Comparison of ENCODE assay signal across 9 mouse cellular contexts in genomic region chr11:110997211-110997610, GRCm38 (mm10). TPM values are rescaled to one million over a fixed set of nuclear protein-coding genes. Genes with fewer than 3 reads are reported as not detected.
DNase-seq lines count a peak whose midpoint lies in the region; ATAC-seq lines count a peak whose summit lies in the region.
"Had no signal": no experiment of that assay in that cellular context is flagged by ENCODE, and none has a peak within 500 bp of the region (broad histone marks: within the 10 kb centered on the region; RNA-seq: fewer than 3 reads in every experiment).

No protein-coding gene starts in this region.

- H3K27ac ChIP-seq in midbrain, embryonic 10.5 days (replicated peaks): 0 out of 2 replicates have a peak overlapping the region, but pooled peaks have one; percentile 33
- no peak overlapping the region for H3K27ac ChIP-seq in midbrain, embryonic 13.5 days
- H3K27ac ChIP-seq: midbrain, embryonic 12.5 days had no signal

- H3K4me2 ChIP-seq in midbrain, embryonic 13.5 days (replicated peaks): no peak overlapping the region
- H3K4me2 ChIP-seq: midbrain, embryonic 12.5 days had no signal

- intact Hi-C loops in left cerebral cortex, postnatal 4 days (cut with DNase I): no loop called here

- H3K27me3 ChIP-seq in midbrain, embryonic 10.5 days (ENCODE audit: low read depth, poor library complexity, severe bottlenecking): no peaks in the 10 kb centered on the region
- no peaks in the 10 kb centered on the region for H3K27me3 ChIP-seq in midbrain, embryonic 13.5 days
- H3K27me3 ChIP-seq: midbrain, embryonic 12.5 days had no signal

- no peak overlapping the region for H3K9ac ChIP-seq in midbrain, embryonic 13.5 days (replicated peaks)
- H3K9ac ChIP-seq: midbrain, embryonic 12.5 days had no signal

- ATAC-seq in midbrain, embryonic 13.5 days: no peak

- no peaks in the 10 kb centered on the region for H3K36me3 ChIP-seq in midbrain, embryonic 10.5 days
- H3K36me3 ChIP-seq in midbrain, embryonic 13.5 days: no peaks in the 10 kb centered on the region
- H3K36me3 ChIP-seq: midbrain, embryonic 12.5 days had no signal

- WGBS in midbrain, embryonic 10.5 days: 40% methylated on average over 9 of the region's 9 CpGs
- WGBS in midbrain, embryonic 13.5 days: 22% methylated on average over 9 of the region's 9 CpGs

- DNase-seq in midbrain, embryonic 10.5 days (ENCODE audit: low spot score): no peak
- peak; percentile 17 to 19 for DNase-seq in frontal cortex, postnatal 36 days (ENCODE audit: low spot score in 2 of 2)
- DNase-seq in left cerebral cortex, postnatal 4 days: peak; percentile 13
- DNase-seq in thymus, postnatal 25 days: peak; percentile 31
- DNase-seq in retina, embryonic 14.5 days (ENCODE audit: low spot score): no peak
- no peak for DNase-seq in lung, postnatal 14 days
- DNase-seq: liver had no signal

- no peaks in the 10 kb centered on the region for H3K9me3 ChIP-seq in midbrain, embryonic 10.5 days (replicated peaks)
- no peaks in the 10 kb centered on the region for H3K9me3 ChIP-seq in midbrain, embryonic 13.5 days
- H3K9me3 ChIP-seq: midbrain, embryonic 12.5 days had no signal

- peaks cover 7% of the 10 kb centered on the region for H3K4me1 ChIP-seq in midbrain, embryonic 10.5 days
- H3K4me1 ChIP-seq in midbrain, embryonic 13.5 days (replicated peaks): peaks cover 7% of the 10 kb centered on the region; the same call in 1 of the 2 replicates

- no peak overlapping the region for H3K4me3 ChIP-seq in midbrain, embryonic 10.5 days
- H3K4me3 ChIP-seq in midbrain, embryonic 13.5 days (replicated peaks): no peak overlapping the region
- H3K4me3 ChIP-seq: midbrain, embryonic 12.5 days had no signal

RNA-seq across cellular contexts. Expression of gene Kcnj16, which starts 29.4 kb away (rescaled TPM):
- 0.06 TPM in 1 of 2 replicates, not detected in the other for polyA plus RNA-seq in midbrain, embryonic 10.5 days (2016; fragmentation: Nextera tagmentation; extraction: Ambion mirVana)
- 0.10 and 0.24 TPM in 2 replicates for polyA plus RNA-seq in midbrain, embryonic 13.5 days (2015; fragmentation: Nextera tagmentation; extraction: Ambion mirVana)
- total RNA-seq in left cerebral cortex, postnatal 4 days (2021): 1 to 10 TPM; 4.7 to 7.1 TPM

Comparison
In these comparisons a context has a peak if more than half of its experiments do, and no peak if none do; other contexts are left out.
1. DNase-seq: peak in frontal cortex, postnatal 36 days (2 of 2), left cerebral cortex, postnatal 4 days (single experiment) and thymus, postnatal 25 days (single experiment); none in midbrain, embryonic 10.5 days (single experiment), retina, embryonic 14.5 days (single experiment) and lung, postnatal 14 days (single experiment).